Mouse (Mus musculus) heart, postnatal 0 days (tissue): ENCODE measurements around the gene Mtmr3. TPM values are rescaled to one million over a fixed set of nuclear protein-coding genes. Genes with fewer than 3 reads are reported as not detected.

Experiments used
- ATAC-seq: fragments of 200-750 bp; cut with Nextera tagmentation; 2 replicates; pipeline ENCODE4 v1.8.0; 2017; ENCODE audit warnings: low read depth, moderate number of reproducible peaks, moderate library complexity; ENCODE audit not compliant: insufficient read depth
- DNase-seq: peaks from one replicate; pipeline ENCODE4 v3.0.0-alpha.2; 2016; ENCODE audit warnings: low spot score
- H3K27ac ChIP-seq: fragments of 300-500 bp; sonication (generic); 2 replicates; pipeline ENCODE4 v1.5.1; 2014; ENCODE audit warnings: low read depth, mild to moderate bottlenecking
- H3K27me3 ChIP-seq: fragments of 300-500 bp; sonication (generic); 2 replicates; pipeline ENCODE4 v1.6.1; 2014; ENCODE audit warnings: low read length, mixed read lengths; ENCODE audit not compliant: control insufficient read depth, insufficient read depth
- H3K36me3 ChIP-seq: fragments of 300-500 bp; sonication (generic); replicated peaks from 2 replicates; pipeline ENCODE4 v1.6.1; 2014; ENCODE audit warnings: low read length, mixed read lengths; ENCODE audit not compliant: control insufficient read depth, insufficient read depth
- H3K4me1 ChIP-seq: fragments of 300-500 bp; sonication (generic); 2 replicates; pipeline ENCODE4 v1.6.1; 2014; ENCODE audit warnings: antibody characterized with exemption; ENCODE audit not compliant: control insufficient read depth, insufficient read depth
- H3K4me2 ChIP-seq: fragments of 300-500 bp; sonication (generic); 2 replicates; pipeline ENCODE4 v1.6.1; 2014; ENCODE audit warnings: low read depth, mild to moderate bottlenecking, low read length, moderate library complexity
- H3K4me3 ChIP-seq: fragments of 300-500 bp; sonication (generic); 2 replicates; pipeline ENCODE4 v1.5.1; 2014; ENCODE audit warnings: low read depth, low read length
- H3K9ac ChIP-seq: fragments of 300-500 bp; sonication (generic); replicated peaks from 2 replicates; pipeline ENCODE4 v1.6.1; 2014; ENCODE audit warnings: low read depth, low read length, mixed read lengths
- H3K9me3 ChIP-seq: fragments of 300-500 bp; sonication (generic); replicated peaks from 2 replicates; pipeline ENCODE4 v1.6.1; 2016; ENCODE audit warnings: low read length; ENCODE audit not compliant: control insufficient read depth
- CTCF ChIP-seq: IDR thresholded peaks from 2 replicates; pipeline ENCODE4 v1.5.1; 2016; ENCODE audit warnings: antibody characterized with exemption, control low read depth, low read depth
- EP300 ChIP-seq: IDR thresholded peaks from 2 replicates; pipeline ENCODE4 v1.6.1; 2016; ENCODE audit warnings: antibody characterized with exemption, low read depth
- WGBS: fragments of 180-500 bp; shearing (Covaris S2); extraction: QIAGEN DNeasy Blood & Tissue Kit; methylation state at CpG from one replicate; pipeline ENCODE4 v1.1.7; 2014; 5-methylcytosine and 5-hydroxymethylcytosine counted together
- polyA plus RNA-seq: library from polyadenylated mRNA; unstranded; fragments of >200 nt; fragmentation: Nextera tagmentation; extraction: Ambion mirVana; gene quantifications from 2 replicates; pipeline ENCODE4 v1.2.1, GENCODE M21; 2015
- total RNA-seq: library from RNA; depleted of rRNA; stranded (reverse); fragments of >200 nt; gene quantifications from 2 replicates; pipeline ENCODE4 v1.2.3, GENCODE M21; 2014; ENCODE audit warnings: low replicate concordance

Mtmr3 gene
- total and polyA plus RNA-seq, 2 experiments from 2014 or later = 15.1 to 53.3 TPM

- Histone ChIP-seq H3K27me3 (no peaks in the 10 kb centered on the region), H3K9ac (no peak overlapping the region), H3K4me2 (no peak overlapping the region), H3K4me3 (no peak overlapping the region), H3K27ac (no peak overlapping the region), H3K36me3 (peaks cover 79% of the 10 kb centered on the region), H3K9me3 (no peaks in the 10 kb centered on the region), H3K4me1 (no peaks in the 10 kb centered on the region)
- 76% methylated on average over 2 of the region's 2 CpGs for whole genome bisulfite sequencing
- TF ChIP-seq EP300 (no peak), CTCF (no peak)
- no peak for ATAC-seq
- DNase-seq = no peak
Measured at GRCm38 (mm10) chr11:4499456-4499855, 95.2 kb downstream of the Mtmr3 start.

- H3K36me3 ChIP-seq = peaks cover 76% of the 10 kb centered on the region
- no peak for DNase-seq
- no peaks in the 10 kb centered on the region for H3K9me3 ChIP-seq
Measured at GRCm38 (mm10) chr11:4498774-4499173, 95.9 kb downstream of the Mtmr3 start.

GRCm38 (mm10) chr11:4497501-4498118 is 97.1 kb downstream of the Mtmr3 start:
- WGBS = 70% methylated on average over 10 of the region's 10 CpGs
- peak; percentile 23 for DNase-seq

More at GRCm38 (mm10) chr11:4498774-4499173, 95.9 kb downstream of the Mtmr3 start:
- Histone ChIP-seq H3K4me2 (no peak overlapping the region), H3K27ac (no peak overlapping the region), H3K27me3 (no peaks in the 10 kb centered on the region), H3K9ac (no peak overlapping the region), H3K4me1 (no peaks in the 10 kb centered on the region), H3K4me3 (no peak overlapping the region)
- WGBS = 74% methylated on average over 9 of the region's 9 CpGs
- TF ChIP-seq EP300 = no peak
- no peak for TF ChIP-seq CTCF
- no peak for ATAC-seq

GRCm38 (mm10) chr11:4495021-4495540 is 99.6 kb downstream of the Mtmr3 start:
- no peak overlapping the region for H3K4me3 ChIP-seq
- no peaks in the 10 kb centered on the region for H3K4me1 ChIP-seq
- no peak overlapping the region for H3K27ac ChIP-seq
- no peaks in the 10 kb centered on the region for H3K27me3 ChIP-seq
- H3K9me3 ChIP-seq = no peaks in the 10 kb centered on the region
- H3K4me2 ChIP-seq = no peak overlapping the region
- no peak for TF ChIP-seq EP300
- 96% methylated on average over 4 of the region's 4 CpGs for WGBS
- no peak overlapping the region for H3K9ac ChIP-seq
- no peak for DNase-seq
- peaks cover 81% of the 10 kb centered on the region for H3K36me3 ChIP-seq
- no peak for ATAC-seq

More at GRCm38 (mm10) chr11:4497501-4498118, 97.1 kb downstream of the Mtmr3 start:
- Histone ChIP-seq H3K4me1 (no peaks in the 10 kb centered on the region), H3K4me2 (no peak overlapping the region), H3K27ac (peak overlapping the region; percentile 31; the same call in 1 of the 2 replicates), H3K9ac (no peak overlapping the region), H3K4me3 (no peak overlapping the region), H3K9me3 (no peaks in the 10 kb centered on the region), H3K27me3 (no peaks in the 10 kb centered on the region), H3K36me3 (peaks cover 75% of the 10 kb centered on the region)
- no peak for TF ChIP-seq CTCF
- TF ChIP-seq EP300 = no peak
- peak; percentile 44; the same call in 1 of the 2 replicates for ATAC-seq

- Histone ChIP-seq H3K4me1 (no peaks in the 10 kb centered on the region), H3K27ac (no peak overlapping the region), H3K36me3 (peaks cover 94% of the 10 kb centered on the region), H3K9me3 (no peaks in the 10 kb centered on the region), H3K9ac (no peak overlapping the region), H3K27me3 (no peaks in the 10 kb centered on the region), H3K4me2 (no peak overlapping the region), H3K4me3 (no peak overlapping the region)
- WGBS = 93% methylated on average over 4 of the region's 4 CpGs
- ATAC-seq (no peak), DNase-seq (no peak)
- TF ChIP-seq CTCF (no peak), EP300 (no peak)
Measured at GRCm38 (mm10) chr11:4489207-4489606, 105.5 kb downstream of the Mtmr3 start.

GRCm38 (mm10) chr11:4488798-4489197 is 105.9 kb downstream of the Mtmr3 start:
- ATAC-seq (no peak), DNase-seq (no peak)
- Histone ChIP-seq H3K4me1 (no peaks in the 10 kb centered on the region), H3K27ac (no peak overlapping the region), H3K4me3 (no peak overlapping the region), H3K27me3 (no peaks in the 10 kb centered on the region), H3K36me3 (peaks cover 98% of the 10 kb centered on the region), H3K4me2 (no peak overlapping the region), H3K9ac (no peak overlapping the region), H3K9me3 (no peaks in the 10 kb centered on the region)
- TF ChIP-seq EP300 (no peak), CTCF (no peak)
- 95% methylated on average over 2 of the region's 2 CpGs for WGBS
